Mouse (Mus musculus) A20 (cell line): ENCODE results near the gene Il10.
A peak's percentile ranks its signal among the peaks of the same experiment; 100 is the strongest.
"Not testable (repeated sequence)": the region's sequence is repeated elsewhere in the genome, so short reads cannot be mapped to it uniquely, and the experiment has no call there.

Experiments
- DNase-seq: peaks from one replicate; pipeline ENCODE4 v3.0.0-alpha.2; 2011; ENCODE audit warnings: low read depth, low spot score

Il10 gene

GRCm38 (mm10) chr1:131015879-131016278 is 3.8 kb upstream of the Il10 start:
- no peak for DNase-seq

- peak; percentile 89 for DNase-seq
Measured at GRCm38 (mm10) chr1:131020425-131021310, 1.0 kb downstream of the Il10 start.

GRCm38 (mm10) chr1:131021438-131021837 is 1.8 kb downstream of the Il10 start:
- DNase-seq: peak; percentile 78

- DNase-seq: peak; percentile 74
Measured at GRCm38 (mm10) chr1:131021900-131022590, 2.4 kb downstream of the Il10 start.

GRCm38 (mm10) chr1:131022591-131023249 is 3.1 kb downstream of the Il10 start:
- peak; percentile 91 for DNase-seq

GRCm38 (mm10) chr1:131023250-131023858 is 3.7 kb downstream of the Il10 start:
- not testable (repeated sequence) for DNase-seq

- DNase-seq: no peak
Measured at GRCm38 (mm10) chr1:131024900-131025842, 5.5 kb downstream of the Il10 start.

GRCm38 (mm10) chr1:131025843-131026190 is 6.2 kb downstream of the Il10 start:
- no peak for DNase-seq

GRCm38 (mm10) chr1:131029215-131029614 is 9.6 kb downstream of the Il10 start:
- no peak for DNase-seq

GRCm38 (mm10) chr1:131030261-131030660 is 10.6 kb downstream of the Il10 start:
- no peak for DNase-seq

- no peak for DNase-seq
Measured at GRCm38 (mm10) chr1:131031267-131031666, 11.6 kb downstream of the Il10 start.

GRCm38 (mm10) chr1:131038001-131038400 is 18.4 kb downstream of the Il10 start:
- peak; percentile 92 for DNase-seq

- DNase-seq: peak; percentile 92
Measured at GRCm38 (mm10) chr1:131038415-131039017, 18.9 kb downstream of the Il10 start.

- DNase-seq: no peak
Measured at GRCm38 (mm10) chr1:131039479-131039878, 19.8 kb downstream of the Il10 start.

GRCm38 (mm10) chr1:131042263-131042662 is 22.6 kb downstream of the Il10 start:
- no peak for DNase-seq

- no peak for DNase-seq
Measured at GRCm38 (mm10) chr1:131042721-131043120, 23.1 kb downstream of the Il10 start.

- no peak for DNase-seq
Measured at GRCm38 (mm10) chr1:131043636-131044035, 24.0 kb downstream of the Il10 start.

- DNase-seq: no peak
Measured at GRCm38 (mm10) chr1:131045723-131046355, 26.2 kb downstream of the Il10 start.

- peak; percentile 87 for DNase-seq
Measured at GRCm38 (mm10) chr1:131046607-131047006, 27.0 kb downstream of the Il10 start.
